Mouse (Mus musculus): ENCODE results near the gene Opn3.

DNA sequence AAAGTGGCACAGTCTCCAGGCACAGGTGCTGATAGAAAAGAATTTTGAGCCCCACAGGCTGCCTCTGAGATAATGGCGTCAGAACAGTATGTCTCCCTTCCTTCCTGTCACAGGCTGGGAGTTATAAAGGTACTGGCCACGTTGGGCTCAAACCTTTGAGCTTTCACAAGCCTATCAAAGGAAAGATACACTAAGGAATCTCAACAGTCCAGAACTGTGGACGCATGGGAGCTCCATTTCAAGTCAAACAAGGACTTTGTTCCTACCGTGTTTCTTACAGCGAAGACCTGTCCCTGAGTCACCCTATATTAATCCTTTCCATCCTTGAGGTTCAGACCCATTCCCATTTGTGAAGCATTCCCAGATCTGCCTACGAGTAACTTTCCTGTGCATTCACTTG is 15.1 kb downstream of the Opn3 start:
- no peak for TF ChIP-seq ZC3H11A (IDR thresholded peaks at IDR 0.05; ENCODE audit: borderline replicate concordance, low read depth, low read length)
- no peak for TF ChIP-seq ZNF384 (IDR thresholded peaks at IDR 0.05; ENCODE audit: low read depth, low read length)
- TF ChIP-seq HCFC1 (IDR thresholded peaks at IDR 0.05; ENCODE audit: borderline replicate concordance, insufficient read depth, low read length) = no peak
- TF ChIP-seq CHD2 (IDR thresholded peaks at IDR 0.05; ENCODE audit: low read depth, low read length) = no peak
- no peak for TF ChIP-seq MAFK (IDR thresholded peaks at IDR 0.05; ENCODE audit: insufficient read depth, low read depth, low read length)
